Mouse (Mus musculus) retina, adult 2 months (tissue): ENCODE results near the gene Msi2.

Experiments
- DNase-seq: peaks from one replicate; pipeline ENCODE4 v3.0.0-alpha.2; 2012; ENCODE audit warnings: low read depth, low spot score

Gene Msi2

DNA sequence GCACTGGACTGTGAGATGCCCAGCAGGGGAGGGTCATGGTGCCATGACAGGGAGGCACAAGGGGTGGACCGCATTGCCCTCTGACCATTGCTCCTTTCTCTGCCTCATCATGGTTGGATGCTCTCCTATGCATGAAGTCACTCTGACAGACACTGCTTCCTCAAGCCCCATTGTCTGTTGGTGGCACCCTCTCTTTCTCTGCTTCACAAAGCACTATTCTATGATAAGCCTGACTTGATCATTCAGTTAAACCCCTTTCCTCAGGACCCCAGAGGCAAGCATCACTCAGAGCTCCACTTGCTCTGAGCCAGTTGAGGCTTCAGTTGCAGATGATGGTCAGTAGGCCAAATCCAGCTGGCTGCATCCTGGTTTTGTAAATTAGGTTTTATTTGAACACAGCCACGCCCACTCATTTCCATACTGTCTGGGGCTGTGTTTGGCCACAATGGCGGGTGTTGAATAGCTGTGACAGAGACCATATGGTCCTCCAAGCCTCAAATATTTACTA, 311.9 kb downstream of the Msi2 start:
- no peak for DNase-seq

DNA sequence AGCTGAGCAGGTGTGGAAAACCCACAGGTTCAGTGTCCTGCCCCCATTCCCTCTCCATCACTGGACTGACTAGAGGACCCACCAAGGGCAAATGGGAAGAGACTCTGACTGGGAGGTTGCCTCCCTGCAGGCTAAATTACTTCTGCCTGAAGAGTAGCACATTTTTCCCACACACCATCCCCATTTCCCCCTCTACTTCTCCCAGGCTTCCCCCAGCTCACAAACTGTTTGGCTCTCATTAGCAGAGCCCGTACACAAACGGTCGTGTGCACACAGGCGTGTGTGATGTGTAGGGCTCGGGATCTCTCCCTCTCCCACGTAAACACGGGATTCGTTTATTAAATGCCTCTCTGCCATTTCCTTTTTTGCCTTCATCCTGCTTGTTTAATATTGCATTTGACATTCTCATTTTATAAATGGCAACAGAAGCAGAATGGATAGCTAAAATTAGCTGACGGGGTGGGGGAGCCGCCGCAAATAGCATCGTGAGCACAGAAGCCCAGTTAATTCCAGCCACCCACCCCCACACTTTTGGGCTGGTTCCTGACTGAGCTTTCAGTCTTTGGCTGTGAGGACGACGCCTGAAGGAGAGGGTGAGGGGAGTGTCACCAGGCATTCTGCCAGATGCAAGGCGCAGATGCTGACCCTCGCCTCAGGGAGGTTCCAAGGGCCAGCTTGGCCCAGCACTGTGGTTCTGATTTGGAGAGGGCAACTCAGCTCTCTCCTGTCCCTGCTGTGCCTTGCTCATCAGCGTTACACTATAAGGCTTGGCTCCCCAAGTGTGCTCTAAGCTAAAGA, 313.3 kb downstream of the Msi2 start:
- DNase-seq = peak; percentile 34

DNA sequence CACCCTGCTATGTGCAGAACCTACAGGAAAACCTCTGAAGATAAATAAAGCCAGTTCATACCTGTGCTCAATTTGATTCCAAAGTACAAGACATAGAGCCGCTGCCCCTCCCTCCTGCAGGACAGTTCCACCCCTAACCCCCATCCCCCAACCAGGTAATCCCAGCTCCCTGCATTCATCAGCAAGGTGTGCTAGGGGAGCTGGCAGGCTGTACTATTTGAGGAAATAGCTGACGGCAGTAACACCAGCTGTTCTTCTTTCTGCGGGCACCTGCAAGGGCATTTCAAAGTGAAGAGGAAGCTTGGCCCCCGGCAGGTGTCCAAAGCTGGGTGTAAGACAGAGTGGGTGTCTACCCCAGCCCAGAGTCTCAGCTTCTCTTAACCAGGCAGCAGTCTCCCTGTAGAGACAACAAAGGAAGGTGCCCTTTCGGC, 314.1 kb downstream of the Msi2 start:
- DNase-seq = peak; percentile 50

DNA sequence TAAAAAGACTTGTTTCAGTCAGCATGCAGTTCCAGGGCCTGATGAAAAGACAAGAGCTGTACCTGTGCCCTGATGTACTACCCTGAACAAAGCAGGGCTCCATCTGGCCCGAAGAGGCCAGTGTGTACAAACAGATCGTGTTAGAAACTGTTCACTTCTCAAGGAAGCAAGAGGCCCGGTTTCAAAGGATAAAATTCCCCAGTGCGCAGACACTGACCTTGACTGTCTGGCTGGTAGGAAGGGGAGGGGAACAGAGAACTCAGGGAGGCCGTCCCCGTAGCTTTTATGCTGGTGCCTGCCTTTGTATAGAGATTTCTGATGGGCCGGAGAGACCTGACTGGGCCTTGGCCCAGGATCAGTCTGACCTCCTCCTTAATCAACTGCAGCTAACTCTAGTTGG, 316.0 kb downstream of the Msi2 start:
- DNase-seq = no peak

DNA sequence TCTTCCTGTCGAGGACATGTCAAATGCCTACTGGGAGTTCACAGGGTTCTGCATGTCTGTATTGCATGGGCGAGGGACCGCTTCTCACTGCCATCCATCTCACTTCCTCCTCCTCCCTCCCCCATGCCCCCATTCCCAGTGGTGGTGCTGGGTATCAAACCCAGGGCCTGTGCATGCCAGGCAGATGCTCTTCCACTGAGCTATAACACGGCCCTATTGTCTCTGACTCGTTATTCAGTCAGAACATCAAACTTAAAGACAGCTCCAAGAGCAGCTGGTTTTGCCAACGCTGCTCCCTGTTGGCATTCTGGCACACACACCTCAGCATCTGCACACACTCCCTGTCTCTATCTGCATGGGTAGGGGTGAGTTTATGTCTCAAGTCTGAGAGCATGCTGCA, 317.0 kb downstream of the Msi2 start:
- no peak for DNase-seq

DNA sequence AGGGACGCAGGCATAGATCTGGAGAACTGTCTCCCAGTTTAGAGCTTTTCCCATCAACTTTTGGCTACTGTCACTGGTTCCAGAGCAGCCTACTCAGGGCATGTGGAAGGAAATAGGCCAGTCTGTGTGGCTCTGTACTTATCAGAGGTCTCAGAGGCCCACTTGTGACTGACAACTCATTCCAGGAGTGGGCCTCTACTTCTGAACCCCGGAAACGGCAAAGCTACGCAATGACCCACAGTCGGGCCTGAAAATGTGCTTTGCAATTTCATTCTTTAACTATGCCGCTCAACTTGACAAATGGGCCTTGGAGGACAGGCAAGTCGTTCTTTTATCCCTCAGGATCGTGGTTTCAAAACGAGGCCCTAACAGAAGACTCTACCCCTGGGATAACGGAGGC, 317.4 kb downstream of the Msi2 start:
- no peak for DNase-seq

DNA sequence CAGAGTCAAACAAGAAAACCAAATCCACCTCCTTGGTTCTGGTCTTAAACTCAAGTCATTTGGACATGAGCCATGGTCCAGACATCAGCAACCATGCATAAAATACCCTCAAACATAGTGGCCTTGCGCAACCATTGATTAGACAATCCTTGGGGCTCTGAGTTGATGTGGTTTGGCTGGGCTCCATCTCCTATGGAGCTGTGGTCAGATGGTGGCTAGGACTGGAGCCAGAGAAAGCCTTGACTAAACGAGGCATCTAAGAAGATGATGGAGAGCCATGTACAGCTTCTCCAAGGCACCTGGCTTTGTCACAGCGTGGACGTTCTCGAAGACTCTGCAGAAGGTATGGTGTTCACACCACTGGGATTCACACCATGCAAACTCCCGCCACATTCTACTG, 318.1 kb downstream of the Msi2 start:
- DNase-seq = no peak

DNA sequence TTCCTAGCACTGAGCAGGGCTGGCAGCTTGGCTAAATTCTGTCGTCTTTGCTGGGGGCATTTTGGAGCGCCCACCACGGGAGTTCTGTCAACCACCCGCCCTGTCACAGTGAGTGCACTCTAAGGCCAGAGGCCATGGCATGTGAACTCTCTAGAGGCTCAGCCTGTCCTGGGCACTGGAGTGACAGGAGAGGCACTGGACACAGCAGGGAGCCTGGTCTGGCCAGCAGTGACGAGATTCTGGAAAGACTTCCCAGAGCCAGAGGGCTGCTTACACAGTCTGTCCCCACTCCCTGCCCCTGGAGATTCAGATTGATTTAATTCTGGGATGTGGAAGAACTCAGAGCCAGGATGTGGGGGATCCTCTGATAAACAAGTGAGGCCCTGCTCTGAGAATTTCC, 318.9 kb downstream of the Msi2 start:
- DNase-seq = no peak

DNA sequence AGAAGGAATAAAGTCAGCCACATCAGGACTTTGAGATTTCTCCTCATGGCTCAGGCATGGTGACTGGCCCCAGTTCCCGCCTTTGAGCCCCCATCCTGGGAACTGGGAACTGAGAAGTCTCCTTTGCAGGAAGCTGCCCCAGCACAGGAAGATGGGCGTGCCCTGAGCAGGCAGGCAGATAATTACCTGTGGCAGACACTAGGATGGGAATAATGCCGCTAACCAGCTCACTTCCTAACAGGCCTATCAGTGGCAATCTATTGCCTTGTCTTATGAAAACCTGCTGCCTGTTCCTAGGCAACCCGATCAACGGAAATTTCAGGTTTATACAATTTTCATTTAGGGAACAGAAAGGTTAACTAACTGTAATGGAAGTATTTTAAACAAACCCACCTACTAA, 319.3 kb downstream of the Msi2 start:
- DNase-seq = no peak

DNA sequence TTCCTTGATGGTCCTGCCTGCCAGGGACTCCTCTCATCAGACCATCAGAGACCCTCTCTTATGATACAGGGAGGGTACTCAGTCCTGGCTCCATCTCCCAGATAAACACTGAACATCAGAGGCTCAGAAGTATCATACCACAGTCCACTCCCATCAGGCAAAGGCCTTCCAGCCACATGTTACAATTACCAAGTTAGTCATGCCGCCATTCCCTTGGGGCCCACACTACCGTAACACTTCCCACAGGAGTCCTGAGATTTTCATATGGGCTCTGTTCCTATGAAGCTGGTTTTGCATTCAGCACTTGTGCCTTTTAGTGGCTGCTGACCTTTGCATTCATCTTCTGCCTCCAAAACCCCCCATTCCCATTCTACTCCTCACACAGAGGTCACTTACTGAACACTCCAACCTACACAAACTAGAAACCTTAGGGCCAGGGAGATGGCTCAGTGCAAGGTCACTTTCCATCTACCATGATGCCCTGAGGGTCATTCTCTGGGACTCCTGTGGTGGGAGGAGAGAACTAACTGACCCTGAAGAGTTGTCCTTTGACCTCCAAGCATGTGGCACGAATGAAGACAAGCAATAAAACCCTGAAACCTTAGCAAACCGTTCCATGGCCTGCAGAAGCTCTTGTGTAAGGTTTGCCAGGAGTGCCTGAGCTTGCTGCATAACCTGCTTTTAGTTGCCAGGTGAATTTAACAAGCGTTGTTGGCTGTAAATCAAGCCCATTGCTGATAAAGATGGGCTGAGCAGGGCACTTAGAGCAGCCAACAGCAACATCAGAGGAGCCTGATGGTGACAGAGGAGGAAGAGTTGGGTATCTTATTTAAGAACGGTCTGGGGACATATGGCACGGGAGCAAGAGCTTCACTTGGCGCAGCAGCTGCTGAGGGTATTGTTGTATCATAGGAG, 323.0 kb downstream of the Msi2 start:
- DNase-seq = no peak

DNA sequence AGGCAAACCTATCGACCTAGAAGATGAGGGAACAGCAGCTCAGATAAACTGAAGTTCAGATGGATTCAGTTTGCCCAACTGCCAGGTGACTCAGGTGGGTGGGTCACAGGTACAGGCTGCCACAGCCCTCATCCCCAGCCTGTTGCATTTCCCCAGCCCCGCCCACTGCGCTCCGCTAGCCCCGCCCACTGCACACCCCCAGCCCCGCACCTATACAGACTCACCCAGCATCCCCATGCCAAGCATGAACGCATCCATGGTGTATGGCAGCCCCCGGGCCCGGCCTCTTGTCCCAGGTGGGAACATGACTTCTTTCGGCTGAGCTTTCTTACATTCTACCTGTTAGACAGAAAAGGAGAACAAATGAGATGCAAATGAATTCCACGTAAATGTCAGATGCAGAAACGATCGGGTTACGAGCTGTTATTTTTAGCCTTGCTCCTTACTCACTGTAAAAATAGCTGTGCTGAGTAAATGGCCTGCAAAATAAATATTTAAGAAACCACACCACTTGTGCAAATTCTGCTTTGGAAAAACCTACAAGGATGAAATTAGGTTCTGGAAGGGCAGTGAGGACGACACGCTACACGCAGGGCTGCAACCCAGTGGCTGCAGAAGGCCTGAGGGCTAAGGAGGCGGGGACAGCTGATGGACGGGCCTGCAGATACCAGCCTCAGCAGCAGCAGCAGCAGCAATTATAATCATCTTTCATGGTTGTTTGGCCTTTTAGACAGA, 323.8 kb downstream of the Msi2 start:
- no peak for DNase-seq

DNA sequence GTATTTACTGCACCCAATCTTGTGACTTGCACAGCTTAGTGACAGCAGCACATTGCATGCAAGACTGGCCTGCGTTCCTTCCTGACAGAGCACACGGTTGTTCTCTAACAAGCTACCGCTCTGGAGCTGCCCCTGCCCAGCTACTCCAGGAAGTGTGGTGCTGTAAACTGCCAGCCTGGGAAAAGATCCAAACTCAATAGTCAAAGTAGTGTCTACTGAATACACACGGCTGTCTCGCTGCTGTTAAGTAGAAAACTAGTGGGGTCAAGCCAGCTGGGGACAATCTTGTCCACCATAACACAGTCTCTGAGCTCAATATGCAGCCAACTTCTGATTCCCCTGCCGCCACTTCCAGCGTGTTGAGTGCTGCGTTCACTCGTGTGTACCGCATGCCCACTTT, 325.6 kb downstream of the Msi2 start:
- DNase-seq = no peak

DNA sequence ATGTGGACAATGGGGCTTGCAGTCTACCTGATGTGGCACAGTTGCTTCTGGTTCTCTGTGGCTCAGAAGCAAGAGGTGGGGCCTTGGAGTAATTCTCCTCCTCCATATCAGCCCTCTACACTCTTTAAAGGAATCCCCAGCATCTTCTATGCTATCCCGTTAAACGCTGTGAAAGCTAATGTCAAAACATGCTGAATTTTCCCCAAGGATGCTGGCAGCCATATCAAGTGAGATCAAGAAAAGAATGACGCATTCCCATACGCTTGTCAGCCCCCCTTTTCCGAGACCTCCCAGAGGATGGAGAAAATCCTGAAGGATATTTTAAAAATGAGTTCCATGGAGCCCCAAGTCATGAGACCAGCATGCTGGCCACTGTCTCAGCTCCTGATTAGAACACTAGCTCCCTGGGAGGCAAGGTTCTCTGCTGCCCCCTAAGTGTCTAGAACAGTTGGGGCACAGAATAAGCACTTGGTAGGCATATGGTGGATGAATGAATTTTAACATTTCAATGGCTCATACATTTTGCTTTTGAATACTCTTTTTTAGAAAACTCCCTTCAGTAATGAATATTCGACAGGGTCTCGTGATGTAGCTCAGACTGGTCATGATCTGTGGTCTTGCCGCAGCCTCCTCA, 327.0 kb downstream of the Msi2 start:
- DNase-seq = no peak

DNA sequence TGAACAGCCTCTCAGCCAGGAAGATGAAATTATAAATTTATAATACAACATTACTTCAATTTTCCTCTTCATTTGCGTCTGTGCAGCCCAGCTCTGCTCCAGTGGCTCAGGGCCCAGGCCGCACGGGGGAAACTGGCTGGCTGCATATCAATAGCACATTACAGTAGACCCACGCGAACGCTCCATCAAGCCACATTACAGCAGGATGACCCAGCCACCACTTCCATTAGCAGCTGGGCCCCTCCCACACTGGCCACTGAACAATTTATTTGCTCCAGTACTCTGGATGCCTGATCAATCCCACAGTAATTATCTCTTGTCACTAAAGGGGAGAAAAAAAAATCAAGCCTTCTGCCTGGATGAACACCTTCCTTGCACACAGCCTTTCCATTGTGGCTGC, 328.8 kb downstream of the Msi2 start:
- no peak for DNase-seq

DNA sequence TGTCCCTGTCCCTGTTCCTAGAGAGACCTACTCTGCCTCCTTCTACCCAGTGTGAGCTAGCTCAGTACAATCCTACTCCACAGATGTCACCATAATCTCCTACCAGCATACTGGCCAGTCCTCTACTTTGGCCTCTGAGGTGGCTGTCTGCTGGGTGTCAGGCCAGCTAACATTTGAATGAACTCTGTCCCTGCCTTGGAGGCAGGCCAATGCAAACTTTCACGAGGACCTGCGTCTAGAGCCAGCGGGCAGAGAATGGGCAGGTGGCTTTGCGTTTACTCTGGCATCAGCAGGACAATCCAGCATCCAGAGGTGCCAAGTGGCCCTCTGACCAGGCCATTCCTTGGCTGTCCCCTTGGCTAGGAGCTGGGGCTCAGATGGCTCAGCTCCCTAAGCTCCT, 331.4 kb downstream of the Msi2 start:
- DNase-seq = no peak

DNA sequence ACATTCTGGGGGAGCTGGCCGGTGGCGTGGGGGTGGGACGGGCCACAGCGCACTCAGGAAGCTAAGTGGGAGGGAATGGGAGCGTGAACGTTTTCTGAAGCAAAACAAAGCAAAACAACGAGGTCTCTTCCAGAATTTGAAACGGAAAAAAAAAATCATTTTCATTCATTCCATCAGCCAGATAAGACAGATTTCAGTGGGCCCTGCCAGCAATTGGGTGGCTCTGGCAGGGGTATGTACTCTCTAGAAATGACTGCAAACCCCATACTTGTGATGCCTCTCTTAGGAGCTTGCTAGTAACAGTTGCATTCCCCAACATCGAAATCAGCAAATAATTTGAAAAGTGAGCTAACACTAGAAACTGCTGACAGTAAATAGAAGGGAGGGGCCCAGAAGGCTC, 335.9 kb downstream of the Msi2 start:
- DNase-seq = no peak

DNA sequence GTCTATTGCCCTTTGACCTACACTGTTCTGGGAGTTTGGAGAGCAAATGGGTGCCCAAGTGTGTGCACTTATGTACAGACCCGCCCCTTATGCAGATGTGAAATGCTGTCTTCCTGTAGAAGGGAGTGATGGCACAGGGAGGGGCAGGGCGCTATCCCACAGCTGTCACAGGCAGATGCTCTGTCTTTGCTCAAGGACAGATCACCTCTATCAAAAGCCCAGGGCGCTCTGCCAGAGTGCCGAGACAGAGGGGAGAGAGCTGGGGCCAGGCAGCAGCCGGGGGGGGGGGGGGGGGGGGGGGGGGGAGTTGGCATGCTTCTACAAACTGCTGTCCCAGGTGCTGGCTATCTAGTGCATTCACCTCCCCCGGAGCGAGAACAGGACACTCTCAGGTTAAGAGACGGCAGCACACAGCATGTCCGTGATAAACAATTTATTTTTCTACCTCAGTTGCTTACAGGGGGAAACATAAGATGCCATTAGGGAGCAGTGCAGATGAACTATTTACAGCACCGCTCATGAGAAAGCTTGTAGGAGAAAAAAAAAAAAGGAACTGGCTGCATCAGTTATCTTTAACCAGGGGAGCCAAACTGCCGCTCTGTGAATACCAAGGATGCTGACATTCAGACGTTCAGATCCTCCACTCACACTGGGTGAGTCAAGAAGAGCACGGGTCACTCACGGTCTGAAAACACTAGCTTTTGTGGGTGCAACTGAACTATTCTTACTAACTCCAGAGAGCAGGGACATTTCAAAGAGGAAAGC, 337.0 kb downstream of the Msi2 start:
- no peak for DNase-seq

DNA sequence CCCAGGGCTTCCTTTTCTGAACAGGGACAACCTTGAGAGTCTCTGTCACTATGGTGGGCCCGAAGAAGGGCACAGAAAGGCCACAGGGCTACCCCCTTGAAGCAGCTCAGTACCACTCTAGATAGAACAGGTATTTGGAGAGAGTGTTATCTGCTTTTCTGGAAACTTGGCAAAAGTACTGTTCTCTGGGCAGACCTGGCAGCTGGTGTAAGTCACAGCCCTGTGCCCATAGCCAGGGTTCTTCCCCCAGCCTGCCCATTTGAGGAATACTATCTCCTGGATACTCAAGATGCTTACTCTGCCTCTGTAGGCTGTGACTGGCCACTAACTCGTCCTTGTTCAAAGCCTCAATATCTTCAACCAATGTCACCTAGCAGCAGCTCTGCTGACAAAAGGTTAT, 338.7 kb downstream of the Msi2 start:
- DNase-seq = no peak

DNA sequence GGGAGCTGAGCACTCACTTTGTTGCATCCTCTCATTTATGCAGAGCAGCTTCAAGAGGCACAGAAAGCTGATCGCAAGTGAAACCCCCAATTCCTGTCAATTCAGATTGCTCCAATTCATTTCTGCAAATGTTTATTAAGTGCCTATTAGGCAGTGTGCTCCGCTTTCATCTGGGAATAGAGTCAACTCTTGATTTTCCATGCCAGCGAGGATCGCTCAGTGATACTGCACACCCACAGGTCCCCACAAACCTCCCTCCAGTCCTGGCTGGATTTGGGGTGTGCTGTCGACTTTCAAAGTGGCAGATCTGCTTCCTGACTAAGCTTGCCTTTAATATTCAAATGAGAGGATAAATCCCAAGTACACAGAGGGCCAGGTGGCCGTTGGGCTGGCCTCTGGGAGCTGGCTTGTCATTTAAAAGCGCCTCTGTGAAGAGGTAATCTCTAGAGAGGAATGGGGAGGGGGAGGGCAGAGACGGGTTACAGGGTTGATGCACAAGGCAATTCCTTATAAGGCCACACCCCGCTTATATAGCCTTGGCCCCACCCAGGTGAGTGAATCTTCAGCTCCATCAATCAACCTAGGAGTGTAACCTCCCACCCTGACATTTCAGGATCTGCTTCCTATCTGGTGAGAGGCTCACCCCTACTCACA, 339.5 kb downstream of the Msi2 start:
- DNase-seq = no peak

DNA sequence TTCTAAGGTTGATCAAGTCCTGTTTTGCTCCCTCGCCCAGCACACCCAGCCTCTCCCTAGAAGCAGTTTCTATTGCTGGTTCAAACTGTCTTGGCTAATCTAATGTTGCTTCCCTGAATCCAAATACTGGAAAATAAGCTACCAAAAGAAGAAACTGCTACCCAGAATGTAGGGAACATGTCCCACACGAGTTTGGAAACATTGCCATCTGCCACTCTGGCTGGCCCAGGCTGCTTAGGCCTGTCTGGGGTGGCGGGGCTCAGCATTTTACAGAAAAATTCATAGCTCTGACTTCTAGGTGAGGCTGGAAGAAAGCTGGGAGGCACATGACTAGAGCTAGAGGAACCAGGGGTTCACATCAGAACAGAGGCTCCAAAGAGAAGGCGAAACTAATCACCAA, 345.7 kb downstream of the Msi2 start:
- no peak for DNase-seq
